Mouse (Mus musculus) brown adipose tissue, adult 24 weeks (tissue): Measurements from ENCODE around the gene Krt9. TPM values are rescaled to one million over a fixed set of nuclear protein-coding genes. Genes with fewer than 3 reads are reported as not detected.

Source experiments
- H3K27ac ChIP-seq: fragments of 200-500 bp; replicated peaks from 2 replicates; pipeline ENCODE4 v1.5.1; 2012; ENCODE audit warnings: low read depth, mild to moderate bottlenecking, low read length
- H3K4me1 ChIP-seq: fragments of 200-500 bp; 2 replicates; pipeline ENCODE4 v1.6.1; 2012; ENCODE audit warnings: low read length, mixed read lengths; ENCODE audit not compliant: control insufficient read depth, insufficient read depth, insufficient read length
- H3K4me3 ChIP-seq: fragments of 200-500 bp; 2 replicates; pipeline ENCODE4 v1.5.1; 2012; ENCODE audit warnings: low read depth, mild to moderate bottlenecking, low read length, moderate library complexity; ENCODE audit not compliant: insufficient read depth
- polyA plus RNA-seq: library from polyadenylated mRNA; stranded (reverse); fragments of >200 nt; gene quantifications from 2 replicates; pipeline ENCODE4 v1.2.4, GENCODE M21; 2012; ENCODE audit not compliant: missing spikeins, insufficient read depth, insufficient read length

The Krt9 gene
- polyA plus RNA-seq, 1 experiment: not detected

DNA sequence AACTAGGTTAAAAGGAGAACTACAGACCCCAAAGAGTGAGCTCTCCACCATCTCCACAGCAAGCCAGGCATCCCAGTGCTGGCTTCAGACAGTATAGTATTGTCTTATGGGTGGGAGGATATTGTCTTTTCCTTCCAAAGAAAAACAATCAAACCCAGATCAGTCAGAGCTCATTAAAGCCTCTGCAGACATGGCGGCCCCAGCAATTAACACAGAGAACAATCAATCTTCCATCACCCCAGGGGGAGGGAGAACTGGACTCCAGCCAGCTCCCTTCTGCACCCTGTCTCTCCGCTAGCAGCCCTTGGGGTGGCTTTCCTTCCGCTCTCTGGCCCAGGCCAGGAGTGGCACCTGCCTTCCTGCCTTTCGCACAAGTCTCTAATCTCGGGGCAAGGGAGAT lies 55.4 kb downstream of the Krt9 start:
- Histone ChIP-seq H3K4me3 (no peak overlapping the region), H3K4me1 (no peaks in the 10 kb centered on the region)

More for the DNA sequence above, 55.4 kb downstream of the Krt9 start:
- H3K27ac ChIP-seq: no peak overlapping the region

Other genes starting within 250 kb of the Krt9 start
- not detected in 2 replicates for gene Krtap9-5, start 244.8 kb downstream of the Krt9 start, polyA plus RNA-seq
- gene Krtap29-1, start 214.2 kb downstream of the Krt9 start, polyA plus RNA-seq: not detected in 2 replicates
- gene Krtap16-1, start 206.6 kb downstream of the Krt9 start, polyA plus RNA-seq: not detected in 2 replicates
- not detected in 2 replicates for gene Krtap17-1, start 199.3 kb downstream of the Krt9 start, polyA plus RNA-seq
- gene Krt33a, start 177.0 kb downstream of the Krt9 start, polyA plus RNA-seq: not detected in 2 replicates
- gene Krt33b, start 163.4 kb downstream of the Krt9 start, polyA plus RNA-seq: not detected in 2 replicates
- not detected in 2 replicates for gene Krt34, start 151.7 kb downstream of the Krt9 start, polyA plus RNA-seq
- not detected in 2 replicates for gene Krt31, start 142.7 kb downstream of the Krt9 start, polyA plus RNA-seq
- gene Krt32, start 105.0 kb downstream of the Krt9 start, polyA plus RNA-seq: not detected in 2 replicates
- gene Krt35, start 97.0 kb downstream of the Krt9 start, polyA plus RNA-seq: not detected in 2 replicates
- gene Krt36, start 87.6 kb downstream of the Krt9 start, polyA plus RNA-seq: 1.4 TPM in 2 replicates
- gene Krt13, start 71.7 kb downstream of the Krt9 start, polyA plus RNA-seq: not detected in 2 replicates
- 0.67 and 2.4 TPM in 2 replicates for gene Krt15, start 57.3 kb downstream of the Krt9 start, polyA plus RNA-seq
- 0.87 TPM in 1 of 2 replicates, not detected in the other for gene Krt19, start 44.6 kb downstream of the Krt9 start, polyA plus RNA-seq
- gene Krt14, start 14.3 kb upstream of the Krt9 start, polyA plus RNA-seq: 0.67 TPM in 1 of 2 replicates, not detected in the other
- gene Krt16, start 55.7 kb upstream of the Krt9 start, polyA plus RNA-seq: not detected in 2 replicates
- gene Krt17, start 67.8 kb upstream of the Krt9 start, polyA plus RNA-seq: not detected in 2 replicates
- gene Krt42, start 76.6 kb upstream of the Krt9 start, polyA plus RNA-seq: not detected in 2 replicates
- gene Eif1, start 126.6 kb upstream of the Krt9 start, polyA plus RNA-seq: 1,185 and 1,317 TPM in 2 replicates
- gene Gast, start 141.2 kb upstream of the Krt9 start, polyA plus RNA-seq: not detected in 2 replicates
- not detected in 2 replicates for gene Hap1, start 162.9 kb upstream of the Krt9 start, polyA plus RNA-seq
- gene Jup, start 204.5 kb upstream of the Krt9 start, polyA plus RNA-seq: 24.9 and 31.0 TPM in 2 replicates
- gene P3h4, start 221.6 kb upstream of the Krt9 start, polyA plus RNA-seq: 5.7 and 9.8 TPM in 2 replicates
- gene Fkbp10, start 222.5 kb upstream of the Krt9 start, polyA plus RNA-seq: 1.7 and 3.3 TPM in 2 replicates
- 14.7 and 16.3 TPM in 2 replicates for gene Nt5c3b, start 248.6 kb upstream of the Krt9 start, polyA plus RNA-seq
- gene Klhl10, start 248.7 kb upstream of the Krt9 start, polyA plus RNA-seq: not detected in 2 replicates